Mouse (Mus musculus): ENCODE measurements around the gene Lrrc66. TPM values are rescaled to one million over a fixed set of nuclear protein-coding genes. Genes with fewer than 3 reads are reported as not detected.

Gene Lrrc66
- not detected in 2 replicates for total RNA-seq (2012; rRNA removed)

GRCm38 (mm10) chr5:73632291-73632690, at the start of gene Lrrc66:
TSS of gene Lrrc66 (minus strand) at chr5:73632526.
- Histone ChIP-seq H3K4me1 (ENCODE audit: control insufficient read depth in 2 of 2, insufficient read depth in 2 of 2, low read length in 2 of 2, poor library complexity in 1 of 2) (peaks cover 0 to 2% of the 10 kb centered on the region in 2 experiments; a peak in 1 of 4 replicates), H3K9ac (ENCODE audit: insufficient read depth, low read depth, low read length, poor library complexity, severe bottlenecking) (no peak within 1 kb of the TSS), H3K9me3 (ENCODE audit: control insufficient read depth, insufficient read depth, low read depth, low read length) (no peaks in the 10 kb centered on the region), H3K4me3 (ENCODE audit: insufficient read depth in 1 of 2, low read depth in 1 of 2, low read length in 2 of 2, poor library complexity in 1 of 2, severe bottlenecking in 1 of 2) (no peak within 1 kb of the TSS), H3K36me3 (ENCODE audit: control insufficient read depth, insufficient read depth, low read length, poor library complexity, severe bottlenecking) (no peaks in the 10 kb centered on the region), H3K27ac (ENCODE audit: insufficient read depth, low read depth, low read length, poor library complexity, severe bottlenecking) (no peak within 1 kb of the TSS)
- no peak for DNase-seq (ENCODE audit: low read depth, low spot score)
- in situ Hi-C loops (cut with MboI; ENCODE audit: low sequenced_read_pairs in 2 of 2, unreplicated experiment in 2 of 2): loop anchor here in 1 of 2 experiments (10.0 kb wide), 1 partner anchor 197 kb away; no protein-coding TSS in a partner anchor
- no peak for TF ChIP-seq ZC3H11A (IDR thresholded peaks at IDR 0.05; ENCODE audit: borderline replicate concordance, low read depth, low read length)
- TF ChIP-seq CHD2 (IDR thresholded peaks at IDR 0.05; ENCODE audit: low read depth, low read length): no peak
- TF ChIP-seq ZNF384 (IDR thresholded peaks at IDR 0.05; ENCODE audit: low read depth, low read length): no peak
- no peak for TF ChIP-seq MAFK (IDR thresholded peaks at IDR 0.05; ENCODE audit: insufficient read depth, low read depth, low read length)
- no peak for TF ChIP-seq HCFC1 (IDR thresholded peaks at IDR 0.05; ENCODE audit: borderline replicate concordance, insufficient read depth, low read length)

GRCm38 (mm10) chr5:73676626-73677025, 44.3 kb upstream of the Lrrc66 start:
- in situ Hi-C loops (cut with MboI; ENCODE audit: low sequenced_read_pairs in 2 of 2, unreplicated experiment in 2 of 2): loop anchor here in 1 of 2 experiments (25.0 kb wide), 1 partner anchor 611 kb away; no protein-coding TSS in a partner anchor
- DNase-seq (ENCODE audit: low read depth, low spot score): no peak
- Histone ChIP-seq H3K36me3 (ENCODE audit: control insufficient read depth, insufficient read depth, low read length, poor library complexity, severe bottlenecking) (no peaks in the 10 kb centered on the region), H3K4me3 (ENCODE audit: insufficient read depth in 1 of 2, low read depth in 1 of 2, low read length in 2 of 2, poor library complexity in 1 of 2, severe bottlenecking in 1 of 2) (no peak overlapping the region), H3K9me3 (ENCODE audit: control insufficient read depth, insufficient read depth, low read depth, low read length) (no peaks in the 10 kb centered on the region), H3K4me1 (ENCODE audit: control insufficient read depth in 2 of 2, insufficient read depth in 2 of 2, low read length in 2 of 2, poor library complexity in 1 of 2) (no peaks in the 10 kb centered on the region), H3K9ac (ENCODE audit: insufficient read depth, low read depth, low read length, poor library complexity, severe bottlenecking) (no peak overlapping the region), H3K27ac (ENCODE audit: insufficient read depth, low read depth, low read length, poor library complexity, severe bottlenecking) (no peak overlapping the region)
- TF ChIP-seq CHD2 (IDR thresholded peaks at IDR 0.05; ENCODE audit: low read depth, low read length): no peak
- TF ChIP-seq ZC3H11A (IDR thresholded peaks at IDR 0.05; ENCODE audit: borderline replicate concordance, low read depth, low read length): no peak
- no peak for TF ChIP-seq MAFK (IDR thresholded peaks at IDR 0.05; ENCODE audit: insufficient read depth, low read depth, low read length)
- TF ChIP-seq HCFC1 (IDR thresholded peaks at IDR 0.05; ENCODE audit: borderline replicate concordance, insufficient read depth, low read length): no peak
- TF ChIP-seq ZNF384 (IDR thresholded peaks at IDR 0.05; ENCODE audit: low read depth, low read length): no peak

- in situ Hi-C loops (cut with MboI; ENCODE audit: low sequenced_read_pairs in 2 of 2, unreplicated experiment in 2 of 2): loop anchor here in 1 of 2 experiments (25.0 kb wide), 1 partner anchor 612 kb away; no protein-coding TSS in a partner anchor
- TF ChIP-seq CHD2 (IDR thresholded peaks at IDR 0.05; ENCODE audit: low read depth, low read length) (no peak), HCFC1 (IDR thresholded peaks at IDR 0.05; ENCODE audit: borderline replicate concordance, insufficient read depth, low read length) (no peak), MAFK (IDR thresholded peaks at IDR 0.05; ENCODE audit: insufficient read depth, low read depth, low read length) (no peak), ZC3H11A (IDR thresholded peaks at IDR 0.05; ENCODE audit: borderline replicate concordance, low read depth, low read length) (no peak), ZNF384 (IDR thresholded peaks at IDR 0.05; ENCODE audit: low read depth, low read length) (no peak)
- H3K9ac ChIP-seq (ENCODE audit: insufficient read depth, low read depth, low read length, poor library complexity, severe bottlenecking): no peak overlapping the region
- no peaks in the 10 kb centered on the region for H3K9me3 ChIP-seq (ENCODE audit: control insufficient read depth, insufficient read depth, low read depth, low read length)
- no peaks in the 10 kb centered on the region for H3K4me1 ChIP-seq (ENCODE audit: control insufficient read depth in 2 of 2, insufficient read depth in 2 of 2, low read length in 2 of 2, poor library complexity in 1 of 2)
- no peaks in the 10 kb centered on the region for H3K36me3 ChIP-seq (ENCODE audit: control insufficient read depth, insufficient read depth, low read length, poor library complexity, severe bottlenecking)
- DNase-seq (ENCODE audit: low read depth, low spot score): no peak
- no peak overlapping the region for H3K4me3 ChIP-seq (ENCODE audit: insufficient read depth in 1 of 2, low read depth in 1 of 2, low read length in 2 of 2, poor library complexity in 1 of 2, severe bottlenecking in 1 of 2)
- H3K27ac ChIP-seq (ENCODE audit: insufficient read depth, low read depth, low read length, poor library complexity, severe bottlenecking): no peak overlapping the region
Measured at GRCm38 (mm10) chr5:73675604-73676003, 43.3 kb upstream of the Lrrc66 start.

- peak overlapping the region; percentile 34 to 44; a peak in 3 of 4 replicates for H3K4me3 ChIP-seq (ENCODE audit: insufficient read depth in 1 of 2, low read depth in 1 of 2, low read length in 2 of 2, poor library complexity in 1 of 2, severe bottlenecking in 1 of 2)
- TF ChIP-seq MAFK (IDR thresholded peaks at IDR 0.05; ENCODE audit: insufficient read depth, low read depth, low read length) (no peak), HCFC1 (IDR thresholded peaks at IDR 0.05; ENCODE audit: borderline replicate concordance, insufficient read depth, low read length) (no peak), ZNF384 (IDR thresholded peaks at IDR 0.05; ENCODE audit: low read depth, low read length) (no peak), ZC3H11A (IDR thresholded peaks at IDR 0.05; ENCODE audit: borderline replicate concordance, low read depth, low read length) (no peak), CHD2 (IDR thresholded peaks at IDR 0.05; ENCODE audit: low read depth, low read length) (no peak)
- in situ Hi-C loops (cut with MboI; ENCODE audit: low sequenced_read_pairs in 2 of 2, unreplicated experiment in 2 of 2): no loop called here
- no peak overlapping the region for H3K9ac ChIP-seq (ENCODE audit: insufficient read depth, low read depth, low read length, poor library complexity, severe bottlenecking)
- no peaks in the 10 kb centered on the region for H3K36me3 ChIP-seq (ENCODE audit: control insufficient read depth, insufficient read depth, low read length, poor library complexity, severe bottlenecking)
- H3K4me1 ChIP-seq (ENCODE audit: control insufficient read depth in 2 of 2, insufficient read depth in 2 of 2, low read length in 2 of 2, poor library complexity in 1 of 2): no peaks in the 10 kb centered on the region
- no peaks in the 10 kb centered on the region for H3K9me3 ChIP-seq (ENCODE audit: control insufficient read depth, insufficient read depth, low read depth, low read length)
- H3K27ac ChIP-seq (ENCODE audit: insufficient read depth, low read depth, low read length, poor library complexity, severe bottlenecking): no peak overlapping the region
- DNase-seq (ENCODE audit: low read depth, low spot score): no peak
Measured at GRCm38 (mm10) chr5:73669386-73669785, 37.1 kb upstream of the Lrrc66 start.

All from ES-E14 (cell line).